Mouse (Mus musculus) layer of hippocampus, adult 18-20 months (tissue): Measurements from ENCODE around the gene Copz2. TPM values are rescaled to one million over a fixed set of nuclear protein-coding genes. Genes with fewer than 3 reads are reported as not detected.

Source experiments
- DNase-seq, 2 experiments: peaks; one replicate each; pipeline ENCODE4 v3.0.0; 2022; ENCODE audit warnings: low spot score in 2 of 2
- microRNA-seq, 2 experiments: library from miRNA; unstranded; fragments of <30 nt; microRNA quantifications; one replicate each; pipeline ENCODE4 v1.2.0; 2021
- total RNA-seq, 2 experiments: library from RNA; stranded (reverse); gene quantifications; 2 replicates each; pipeline ENCODE4 v1.2.3; 2021

Copz2 gene
- total RNA-seq, 2 experiments from 2014 or later = 6.5 to 8.2 TPM

- DNase-seq = no peak
These were observed 51.7 kb downstream of the Copz2 start for GRCm38 (mm10) chr11:96901332-96901731.

DNA sequence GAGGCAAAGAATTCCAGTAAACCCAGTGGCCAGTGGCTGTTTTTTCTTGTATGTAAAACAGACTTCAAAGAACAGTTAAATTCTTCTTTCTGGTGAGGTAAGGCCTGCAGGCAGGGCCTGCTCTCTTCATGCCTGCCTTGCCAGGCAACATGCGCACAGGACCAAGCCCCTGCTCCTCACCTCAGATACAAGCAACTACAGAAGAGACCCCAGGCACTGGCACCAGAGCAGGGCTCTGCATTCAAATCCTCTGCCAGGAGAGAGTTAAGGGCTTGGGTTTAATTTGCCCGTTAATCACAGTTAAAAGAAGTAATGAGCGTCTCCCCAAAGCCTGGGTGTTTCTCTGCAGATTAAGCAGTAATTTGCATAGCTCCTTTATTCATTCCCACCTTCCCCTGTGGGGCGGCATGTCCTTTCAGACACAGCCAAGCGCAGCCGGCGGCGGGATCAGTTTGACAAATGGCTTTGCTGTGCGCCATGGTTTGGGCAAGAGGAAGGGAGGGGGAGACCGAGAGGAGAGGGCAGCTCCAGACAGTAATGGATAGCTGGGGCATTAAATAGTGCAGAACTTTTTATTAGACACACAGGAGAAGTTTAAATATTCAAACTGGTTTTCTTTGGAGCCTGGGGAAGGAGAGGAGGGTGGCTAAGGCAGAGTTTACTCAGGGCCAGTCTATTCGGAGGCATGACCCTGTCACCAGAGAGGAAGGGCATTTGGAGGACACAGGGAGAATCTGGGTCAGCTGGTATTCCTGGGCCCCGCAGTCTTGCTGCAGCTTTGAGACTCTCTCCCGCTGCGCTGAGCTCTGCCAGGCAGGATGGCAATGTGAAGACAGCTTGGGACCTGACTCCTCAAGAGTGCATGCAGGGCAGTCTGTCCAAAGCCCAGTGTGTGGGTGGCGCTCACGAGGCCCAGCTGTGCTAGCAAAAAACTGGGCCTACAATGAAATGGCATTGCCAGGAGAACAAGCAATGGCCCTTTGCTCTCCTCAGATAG, 53.3 kb downstream of the Copz2 start:
- DNase-seq = no peak

GRCm38 (mm10) chr11:96906431-96907161, 56.9 kb downstream of the Copz2 start:
- DNase-seq = no peak

DNA sequence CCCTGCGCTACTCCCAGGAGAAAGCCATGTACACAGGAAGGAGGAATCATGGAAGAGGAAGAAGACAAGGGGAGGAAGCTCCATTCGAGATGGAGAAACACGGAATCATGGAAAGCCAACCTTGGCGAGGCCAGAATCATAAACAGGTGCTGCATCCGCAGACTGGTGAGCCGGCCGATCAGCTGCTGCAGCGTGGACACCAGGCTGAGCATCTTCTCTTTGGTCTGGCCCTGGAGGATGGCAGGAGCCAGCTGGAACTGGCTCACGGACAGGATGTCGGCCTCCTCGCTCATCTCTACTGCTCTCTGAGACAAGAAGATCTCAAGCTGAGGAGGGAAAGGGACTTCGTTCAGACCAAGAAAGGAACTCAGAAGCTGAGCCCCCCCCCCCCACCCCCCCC, 58.9 kb downstream of the Copz2 start:
- no peak for DNase-seq

DNA sequence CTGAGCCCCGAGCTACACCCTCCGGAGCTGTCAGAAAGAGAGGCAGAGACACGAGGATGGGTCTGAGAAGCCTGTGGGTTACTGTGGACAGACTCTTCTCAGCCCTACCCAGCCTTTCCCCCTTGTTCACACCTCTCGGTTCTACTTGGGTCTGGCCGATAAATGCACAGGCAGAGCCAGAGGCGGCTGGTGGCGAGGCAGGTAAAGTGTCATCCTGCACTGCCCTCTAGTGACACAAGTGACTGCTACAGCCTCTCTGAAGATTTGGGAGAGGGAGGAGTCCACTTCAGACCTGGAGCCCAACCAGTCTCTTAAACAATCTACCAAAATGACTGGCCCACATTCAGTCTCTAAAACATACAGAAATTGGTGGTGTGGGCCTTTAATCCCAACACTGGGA, 60.3 kb downstream of the Copz2 start:
- DNase-seq = peak; percentile 80 to 93

Small RNA genes within 50 kb of the gene (microRNA-seq; reads per million reads assigned to microRNA genes)
- 35.5 to 97.5 reads per million in 2 experiments for gene Mir152

Other genes starting within 250 kb of the Copz2 start
- 10 to 100 TPM; 50.1 to 52.1 TPM for gene Snx11, start 72.3 kb upstream of the Copz2 start, total RNA-seq
- gene Cbx1, start 60.7 kb upstream of the Copz2 start, total RNA-seq = 10 to 100 TPM; 48.5 to 48.9 TPM
- gene Nfe2l1, start 19.9 kb upstream of the Copz2 start, total RNA-seq = 100 to 1,000 TPM; 241 to 242 TPM
- gene Cdk5rap3, start 66.6 kb downstream of the Copz2 start, total RNA-seq = 10 to 100 TPM; 34.9 to 35.3 TPM
- not detected for gene Prr15l, start 78.2 kb downstream of the Copz2 start, total RNA-seq
- 10 to 100 TPM; 34.2 to 35.0 TPM for gene Pnpo, start 94.1 kb downstream of the Copz2 start, total RNA-seq
- 10 to 100 TPM; 13.0 to 13.4 TPM for gene Sp2, start 133.1 kb downstream of the Copz2 start, total RNA-seq
- gene Sp6, start 163.5 kb downstream of the Copz2 start, total RNA-seq = 1 to 10 TPM in 1 of 2 experiments, under 1 TPM in 1; 0.79 to 1.1 TPM
- 1 to 10 TPM; 4.0 to 4.9 TPM for gene Scrn2, start 180.1 kb downstream of the Copz2 start, total RNA-seq
- under 1 TPM; 0.74 to 0.94 TPM for gene Lrrc46, start 191.5 kb downstream of the Copz2 start, total RNA-seq
- gene Mrpl10, start 191.7 kb downstream of the Copz2 start, total RNA-seq = 10 to 100 TPM; 76.0 to 80.4 TPM
- gene Osbpl7, start 200.8 kb downstream of the Copz2 start, total RNA-seq = 10 to 100 TPM; 16.3 to 17.7 TPM